Mouse (Mus musculus): ENCODE measurements around the gene Apoc2.

GRCm38 (mm10) chr7:19678901-19679300, 1.2 kb upstream of the Apoc2 start:
- no peak for TF ChIP-seq CTCF (IDR thresholded peaks at IDR 0.05; ENCODE audit: low read depth, low read length)
- TF ChIP-seq POLR2A (IDR thresholded peaks at IDR 0.05; ENCODE audit: insufficient read depth, low read length): no peak
- no peak for TF ChIP-seq EP300 (IDR thresholded peaks at IDR 0.05; ENCODE audit: insufficient read depth, low read depth, low read length)

All from ES-Bruce4 (cell line).